Mouse (Mus musculus): ENCODE measurements around the gene Mrfap1. TPM values are rescaled to one million over a fixed set of nuclear protein-coding genes. Genes with fewer than 3 reads are reported as not detected.
A peak's percentile ranks its signal among the peaks of the same experiment; 100 is the strongest.
"Not testable (repeated sequence)": the region's sequence is repeated elsewhere in the genome, so short reads cannot be mapped to it uniquely, and the experiment has no call there.

The Mrfap1 gene
- 9.9 and 12.6 TPM in 2 replicates for polyA plus RNA-seq (2012)

- peak within 1 kb of the TSS; percentile 93 for H3K4me3 ChIP-seq (replicated peaks)
These were observed at the start of gene Mrfap1 for GRCm38 (mm10) chr5:36796296-36797014. Gene Mrfap1 (minus strand): TSS chr5:36796772.

GRCm38 (mm10) chr5:36844490-36844889, 47.9 kb upstream of the Mrfap1 start:
- Histone ChIP-seq H3K27me3 (ENCODE audit: control insufficient read depth) (no peaks in the 10 kb centered on the region), H3K4me3 (replicated peaks) (no peak overlapping the region), H3K4me1 (ENCODE audit: control insufficient read depth) (no peaks in the 10 kb centered on the region), H3K9me3 (ENCODE audit: control insufficient read depth, low read length) (peaks cover 6% of the 10 kb centered on the region; the same call in 1 of the 2 replicates), H3K36me3 (ENCODE audit: control insufficient read depth) (no peaks in the 10 kb centered on the region)
- no peak for TF ChIP-seq GATA1 (IDR thresholded peaks at IDR 0.05; ENCODE audit: low read length)
- TF ChIP-seq TAL1 (IDR thresholded peaks at IDR 0.05; ENCODE audit: low read length): no peak

More at GRCm38 (mm10) chr5:36796296-36797014, at the start of gene Mrfap1:
- Histone ChIP-seq H3K36me3 (ENCODE audit: control insufficient read depth) (peaks cover 26% of the 10 kb centered on the region), H3K27me3 (ENCODE audit: control insufficient read depth) (peaks cover 27% of the 10 kb centered on the region), H3K4me1 (ENCODE audit: control insufficient read depth) (peaks cover 30% of the 10 kb centered on the region)
- H3K9me3 ChIP-seq (ENCODE audit: control insufficient read depth, low read length): not testable (repeated sequence)

DNA sequence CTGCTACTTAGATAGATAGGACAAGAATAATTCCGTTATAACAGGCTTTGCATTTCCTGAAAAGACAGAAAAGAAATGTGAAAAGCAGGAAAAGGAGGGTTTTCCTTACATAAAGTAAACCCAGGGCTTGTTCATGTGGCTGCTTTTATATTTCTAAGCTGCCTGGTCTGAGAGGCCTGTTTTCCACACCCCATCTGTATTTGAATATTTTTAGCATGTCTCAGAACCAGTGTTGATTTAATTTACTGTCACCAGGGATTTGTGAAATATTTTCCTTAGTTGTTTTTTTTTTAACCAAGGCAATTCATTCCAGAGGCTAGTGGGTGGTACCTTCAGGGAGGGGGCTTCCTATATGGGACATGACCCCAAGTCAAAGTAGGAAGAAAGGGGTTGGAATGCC, 45.1 kb upstream of the Mrfap1 start:
- H3K9me3 ChIP-seq (ENCODE audit: control insufficient read depth, low read length): peaks cover 6% of the 10 kb centered on the region; the same call in 1 of the 2 replicates
- TF ChIP-seq TAL1 (IDR thresholded peaks at IDR 0.05; ENCODE audit: low read length) (no peak), GATA1 (IDR thresholded peaks at IDR 0.05; ENCODE audit: low read length) (no peak)
- H3K27me3 ChIP-seq (ENCODE audit: control insufficient read depth): no peaks in the 10 kb centered on the region
- no peaks in the 10 kb centered on the region for H3K36me3 ChIP-seq (ENCODE audit: control insufficient read depth)
- no peak overlapping the region for H3K4me3 ChIP-seq (replicated peaks)
- H3K4me1 ChIP-seq (ENCODE audit: control insufficient read depth): no peaks in the 10 kb centered on the region

GRCm38 (mm10) chr5:36840092-36840491, 43.5 kb upstream of the Mrfap1 start:
- Histone ChIP-seq H3K36me3 (ENCODE audit: control insufficient read depth) (no peaks in the 10 kb centered on the region), H3K4me1 (ENCODE audit: control insufficient read depth) (no peaks in the 10 kb centered on the region), H3K9me3 (ENCODE audit: control insufficient read depth, low read length) (peaks cover 6% of the 10 kb centered on the region; the same call in 1 of the 2 replicates), H3K27me3 (ENCODE audit: control insufficient read depth) (no peaks in the 10 kb centered on the region), H3K4me3 (replicated peaks) (no peak overlapping the region)
- TF ChIP-seq GATA1 (IDR thresholded peaks at IDR 0.05; ENCODE audit: low read length) (no peak), TAL1 (IDR thresholded peaks at IDR 0.05; ENCODE audit: low read length) (no peak)

GRCm38 (mm10) chr5:36839602-36840001, 43.0 kb upstream of the Mrfap1 start:
- Histone ChIP-seq H3K27me3 (ENCODE audit: control insufficient read depth) (no peaks in the 10 kb centered on the region), H3K9me3 (ENCODE audit: control insufficient read depth, low read length) (peaks cover 6% of the 10 kb centered on the region; the same call in 1 of the 2 replicates), H3K4me1 (ENCODE audit: control insufficient read depth) (no peaks in the 10 kb centered on the region), H3K4me3 (replicated peaks) (no peak overlapping the region), H3K36me3 (ENCODE audit: control insufficient read depth) (no peaks in the 10 kb centered on the region)
- no peak for TF ChIP-seq TAL1 (IDR thresholded peaks at IDR 0.05; ENCODE audit: low read length)
- TF ChIP-seq GATA1 (IDR thresholded peaks at IDR 0.05; ENCODE audit: low read length): no peak

- no peak overlapping the region for H3K4me3 ChIP-seq (replicated peaks)
- H3K36me3 ChIP-seq (ENCODE audit: control insufficient read depth): no peaks in the 10 kb centered on the region
- H3K9me3 ChIP-seq (ENCODE audit: control insufficient read depth, low read length): peaks cover 5% of the 10 kb centered on the region; the same call in 1 of the 2 replicates
- H3K27me3 ChIP-seq (ENCODE audit: control insufficient read depth): no peaks in the 10 kb centered on the region
- H3K4me1 ChIP-seq (ENCODE audit: control insufficient read depth): no peaks in the 10 kb centered on the region
- no peak for TF ChIP-seq GATA1 (IDR thresholded peaks at IDR 0.05; ENCODE audit: low read length)
- TF ChIP-seq TAL1 (IDR thresholded peaks at IDR 0.05; ENCODE audit: low read length): no peak
These were observed 42.5 kb upstream of the Mrfap1 start for GRCm38 (mm10) chr5:36839032-36839431.

- no peaks in the 10 kb centered on the region for H3K27me3 ChIP-seq (ENCODE audit: control insufficient read depth)
- TF ChIP-seq TAL1 (IDR thresholded peaks at IDR 0.05; ENCODE audit: low read length): no peak
- TF ChIP-seq GATA1 (IDR thresholded peaks at IDR 0.05; ENCODE audit: low read length): no peak
- no peaks in the 10 kb centered on the region for H3K4me1 ChIP-seq (ENCODE audit: control insufficient read depth)
- H3K4me3 ChIP-seq (replicated peaks): no peak overlapping the region
- no peaks in the 10 kb centered on the region for H3K36me3 ChIP-seq (ENCODE audit: control insufficient read depth)
- H3K9me3 ChIP-seq (ENCODE audit: control insufficient read depth, low read length): no peaks in the 10 kb centered on the region
These were observed 39.4 kb upstream of the Mrfap1 start for GRCm38 (mm10) chr5:36835933-36836332.

- no peaks in the 10 kb centered on the region for H3K27me3 ChIP-seq (ENCODE audit: control insufficient read depth)
- H3K4me3 ChIP-seq (replicated peaks): no peak overlapping the region
- peaks cover 15% of the 10 kb centered on the region for H3K36me3 ChIP-seq (ENCODE audit: control insufficient read depth)
- TF ChIP-seq GATA1 (IDR thresholded peaks at IDR 0.05; ENCODE audit: low read length): no peak
- TF ChIP-seq TAL1 (IDR thresholded peaks at IDR 0.05; ENCODE audit: low read length): no peak
- H3K4me1 ChIP-seq (ENCODE audit: control insufficient read depth): peaks cover 17% of the 10 kb centered on the region
- H3K9me3 ChIP-seq (ENCODE audit: control insufficient read depth, low read length): no peaks in the 10 kb centered on the region
These were observed 34.7 kb upstream of the Mrfap1 start for GRCm38 (mm10) chr5:36831272-36831671.

GRCm38 (mm10) chr5:36829913-36830879, 33.6 kb upstream of the Mrfap1 start, which contains the start of gene Man2b2:
Gene Man2b2 (minus strand): TSS chr5:36830653.
- H3K36me3 ChIP-seq (ENCODE audit: control insufficient read depth): peaks cover 24% of the 10 kb centered on the region
- no peaks in the 10 kb centered on the region for H3K9me3 ChIP-seq (ENCODE audit: control insufficient read depth, low read length)
- TF ChIP-seq TAL1 (IDR thresholded peaks at IDR 0.05; ENCODE audit: low read length) (no peak), GATA1 (IDR thresholded peaks at IDR 0.05; ENCODE audit: low read length) (no peak)
- peaks cover 17% of the 10 kb centered on the region for H3K4me1 ChIP-seq (ENCODE audit: control insufficient read depth)
- no peaks in the 10 kb centered on the region for H3K27me3 ChIP-seq (ENCODE audit: control insufficient read depth)
- H3K4me3 ChIP-seq (replicated peaks): peak within 1 kb of the TSS; percentile 71
